Mouse (Mus musculus): ENCODE measurements at regions not wholly inside any gene's neighbourhood (a gene's known extent, or its start where the extent isn't known, plus 50 kb on each side); places are given as distances from the start of the nearest gene placed in this dataset.

DNA sequence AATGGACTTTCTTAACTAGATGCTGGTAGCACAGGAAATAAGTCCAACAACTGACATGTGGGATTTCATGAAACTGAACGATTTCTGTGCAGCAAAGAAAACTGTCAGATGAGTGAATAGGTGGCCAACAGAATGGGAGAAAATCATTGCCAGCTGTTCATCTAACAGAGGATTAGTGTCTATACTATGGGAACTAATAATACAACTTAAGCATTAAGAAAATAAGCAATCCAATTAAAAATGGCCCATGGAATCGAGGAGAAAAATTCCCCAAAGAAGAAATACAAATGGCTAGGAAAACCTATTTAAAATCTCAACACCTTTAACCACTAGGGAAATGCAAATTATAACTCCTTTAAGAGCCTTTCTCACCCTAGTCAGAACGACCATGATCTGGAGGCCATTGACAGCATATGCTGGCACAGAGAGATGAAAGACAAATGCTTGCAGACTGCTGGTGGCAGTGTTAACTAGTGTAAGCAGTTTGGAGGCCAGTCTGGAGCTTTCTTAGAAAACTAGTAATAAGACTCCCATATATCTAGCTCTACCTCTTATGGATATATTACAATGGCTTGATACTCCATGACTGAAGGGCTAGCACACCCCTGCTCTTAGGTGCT, 521.6 kb downstream of the Tmem182 start:
- TF ChIP-seq CTCF (IDR thresholded peaks at IDR 0.05) (no peak), EP300 (IDR thresholded peaks at IDR 0.05) (no peak)
